Mouse (Mus musculus): ENCODE data around the gene Nav3. TPM values are rescaled to one million over a fixed set of nuclear protein-coding genes. Genes with fewer than 3 reads are reported as not detected.

Nav3 gene
- polyA plus RNA-seq, 1 experiment: 0.30 TPM

DNA sequence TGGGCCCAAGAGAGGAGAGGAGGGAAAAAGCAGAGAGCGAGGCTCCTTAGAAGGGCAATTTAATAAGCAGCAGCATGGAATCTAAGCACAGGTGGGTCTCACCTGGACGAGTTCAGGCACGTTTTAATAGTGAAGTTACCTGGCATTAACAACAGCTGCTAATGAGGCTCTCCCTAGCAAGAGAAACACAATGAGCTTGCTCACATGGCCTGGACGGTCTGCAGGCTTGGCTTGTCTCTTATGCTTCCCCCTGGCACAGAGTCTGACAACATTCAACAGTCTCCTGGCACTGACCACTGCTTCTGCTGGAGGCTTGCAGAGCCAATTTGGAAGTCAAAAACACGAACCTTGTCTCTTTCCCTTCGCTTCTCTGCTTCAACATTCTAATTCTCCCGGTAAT is 804.5 kb downstream of the Nav3 start:
- H3K36me3 ChIP-seq (ENCODE audit: control insufficient read depth, insufficient read depth, low read length): no peaks in the 10 kb centered on the region
- TF ChIP-seq CTCF (IDR thresholded peaks at IDR 0.05; ENCODE audit: extremely low read depth, insufficient read length, insufficient replicate concordance, low read depth, low read length): no peak
- no peaks in the 10 kb centered on the region for H3K27me3 ChIP-seq (ENCODE audit: control insufficient read depth, insufficient read depth, low read length)
- H3K4me3 ChIP-seq (ENCODE audit: low read depth, low read length): no peak overlapping the region
- WGBS: 54% methylated on average over 7 of the region's 7 CpGs
- no peak overlapping the region for H3K27ac ChIP-seq (ENCODE audit: insufficient read depth, low read depth, low read length)
- H3K4me1 ChIP-seq (ENCODE audit: control insufficient read depth, insufficient read depth, insufficient read length, low read length): no peaks in the 10 kb centered on the region

GRCm38 (mm10) chr10:109643598-109643997 is 812.4 kb downstream of the Nav3 start:
- no peaks in the 10 kb centered on the region for H3K4me1 ChIP-seq (ENCODE audit: control insufficient read depth, insufficient read depth, insufficient read length, low read length)
- no peaks in the 10 kb centered on the region for H3K36me3 ChIP-seq (ENCODE audit: control insufficient read depth, insufficient read depth, low read length)
- no peak overlapping the region for H3K27ac ChIP-seq (ENCODE audit: insufficient read depth, low read depth, low read length)
- WGBS: 83% methylated on average over 3 of the region's 3 CpGs
- TF ChIP-seq CTCF (IDR thresholded peaks at IDR 0.05; ENCODE audit: extremely low read depth, insufficient read length, insufficient replicate concordance, low read depth, low read length) (no peak), POLR2A (IDR thresholded peaks at IDR 0.05; ENCODE audit: low read depth, low read length) (no peak)
- no peaks in the 10 kb centered on the region for H3K27me3 ChIP-seq (ENCODE audit: control insufficient read depth, insufficient read depth, low read length)
- no peak overlapping the region for H3K4me3 ChIP-seq (ENCODE audit: low read depth, low read length)

GRCm38 (mm10) chr10:109641806-109642205 is 814.2 kb downstream of the Nav3 start:
- Histone ChIP-seq H3K4me3 (ENCODE audit: low read depth, low read length) (no peak overlapping the region), H3K4me1 (ENCODE audit: control insufficient read depth, insufficient read depth, insufficient read length, low read length) (no peaks in the 10 kb centered on the region), H3K27me3 (ENCODE audit: control insufficient read depth, insufficient read depth, low read length) (no peaks in the 10 kb centered on the region), H3K36me3 (ENCODE audit: control insufficient read depth, insufficient read depth, low read length) (no peaks in the 10 kb centered on the region), H3K27ac (ENCODE audit: insufficient read depth, low read depth, low read length) (no peak overlapping the region)
- no peak for TF ChIP-seq CTCF (IDR thresholded peaks at IDR 0.05; ENCODE audit: extremely low read depth, insufficient read length, insufficient replicate concordance, low read depth, low read length)
- no peak for TF ChIP-seq POLR2A (IDR thresholded peaks at IDR 0.05; ENCODE audit: low read depth, low read length)
- WGBS: 63% methylated on average over 7 of the region's 7 CpGs

- TF ChIP-seq POLR2A (IDR thresholded peaks at IDR 0.05; ENCODE audit: low read depth, low read length) (no peak), CTCF (IDR thresholded peaks at IDR 0.05; ENCODE audit: extremely low read depth, insufficient read length, insufficient replicate concordance, low read depth, low read length) (no peak)
- H3K4me3 ChIP-seq (ENCODE audit: low read depth, low read length): no peak overlapping the region
- no peaks in the 10 kb centered on the region for H3K36me3 ChIP-seq (ENCODE audit: control insufficient read depth, insufficient read depth, low read length)
- no peaks in the 10 kb centered on the region for H3K4me1 ChIP-seq (ENCODE audit: control insufficient read depth, insufficient read depth, insufficient read length, low read length)
- WGBS: 64% methylated on average over 16 of the region's 16 CpGs
- no peaks in the 10 kb centered on the region for H3K27me3 ChIP-seq (ENCODE audit: control insufficient read depth, insufficient read depth, low read length)
- no peak overlapping the region for H3K27ac ChIP-seq (ENCODE audit: insufficient read depth, low read depth, low read length)
Measured at GRCm38 (mm10) chr10:109637702-109638101, 818.3 kb downstream of the Nav3 start.
